Comparison of ENCODE assay signal across 24 mouse cellular contexts in the genomic region with DNA sequence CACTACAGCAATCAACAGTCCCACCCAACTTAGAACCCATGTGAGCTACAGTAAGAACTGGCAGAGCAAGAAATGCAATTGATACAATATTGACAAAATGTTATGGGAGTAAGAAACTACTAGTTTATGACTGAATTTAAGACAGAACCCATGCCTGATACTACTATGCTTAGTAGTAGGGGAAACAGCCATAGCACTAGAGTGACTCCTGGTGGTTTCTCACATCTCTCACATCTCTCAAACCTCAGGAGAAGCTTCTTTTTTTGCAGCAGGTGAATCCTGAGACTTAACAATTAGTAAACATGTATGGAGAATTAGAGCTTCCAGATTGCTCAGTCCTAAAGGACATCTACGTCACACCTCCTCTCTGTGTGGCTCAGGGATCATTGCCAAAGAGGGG. TPM values are rescaled to one million over a fixed set of nuclear protein-coding genes. Genes with fewer than 3 reads are reported as not detected.
DNase-seq lines count a peak whose midpoint lies in the region; TF ChIP-seq lines count a peak whose summit lies in the region.
"Had no signal": no experiment of that assay in that cellular context is flagged by ENCODE, and none has a peak within 500 bp of the region (broad histone marks: within the 10 kb centered on the region; RNA-seq: fewer than 3 reads in every experiment).

No protein-coding gene starts in this region.

- no peak overlapping the region for H3K27ac ChIP-seq in layer of hippocampus, adult 2 months
- H3K27ac ChIP-seq: embryonic facial prominence, embryonic 12.5 days; forebrain, embryonic 13.5 days; hindbrain, embryonic 10.5 days; kidney, embryonic 15.5 days; left cerebral cortex, adult 2 months; midbrain, embryonic 12.5 days; neural tube, embryonic 15.5 days had no signal

- peak; percentile 17 for DNase-seq in cerebellum, adult 9-10 months
- DNase-seq in cerebellum, adult 9-11 months = no peak
- no peak for DNase-seq in layer of hippocampus, adult 2 months (ENCODE audit: low spot score in 2 of 2)
- no peak for DNase-seq in layer of hippocampus, postnatal 25 days (ENCODE audit: extremely low spot score in 1 of 2, low spot score in 1 of 2)
- DNase-seq in thymus, postnatal 0 days (ENCODE audit: low spot score) = peak; percentile 31
- DNase-seq in thymus, postnatal 25 days = no peak
- DNase-seq in adrenal gland, postnatal 4 days (ENCODE audit: low spot score in 2 of 2) = no peak
- no peak for DNase-seq in ovary, postnatal 36 days (ENCODE audit: low spot score)
- DNase-seq: adrenal gland, postnatal 36 days; cerebellum, adult 11-12 months; cerebellum, postnatal 25 days; heart, postnatal 10 days; kidney, postnatal 4 days; layer of hippocampus, adult 9-11 months; lung, adult 2 months had no signal

- peak; percentile 57 for TF ChIP-seq CTCF in layer of hippocampus, adult 2 months (conservative IDR thresholded peaks at IDR 0.05)

- H3K4me3 ChIP-seq in layer of hippocampus, adult 2 months = no peak overlapping the region
- H3K4me3 ChIP-seq: embryonic facial prominence, embryonic 12.5 days; erythroblast, embryonic 14.5 days; forebrain, embryonic 13.5 days; heart, embryonic 12.5 days; hindbrain, embryonic 10.5 days; kidney, embryonic 15.5 days; left cerebral cortex, adult 2 months; midbrain, embryonic 12.5 days; neural tube, embryonic 15.5 days had no signal

RNA-seq across cellular contexts. Expression of a gene that starts 42.0 kb away (rescaled TPM):
- 100 to 1,000 TPM; 185 to 194 TPM for total RNA-seq in layer of hippocampus, adult 2 months (2021)
- total RNA-seq in layer of hippocampus, postnatal 25 days (2021) = 100 to 1,000 TPM; 158 to 195 TPM
- 47.9 and 70.7 TPM in 2 replicates for polyA plus RNA-seq in thymus, postnatal 0 days (2015; fragmentation: Nextera tagmentation; extraction: Ambion mirVana)
- 100 to 1,000 TPM; 158 to 191 TPM for total RNA-seq in adrenal gland, postnatal 4 days (2021)

Comparison
In these comparisons a context has a peak if more than half of its experiments do, and no peak if none do; other contexts are left out.
1. DNase-seq: peak in cerebellum, adult 9-10 months (single experiment) and thymus, postnatal 0 days (single experiment); none in cerebellum, adult 9-11 months (single experiment), layer of hippocampus, adult 2 months (0 of 2), layer of hippocampus, postnatal 25 days (0 of 2), thymus, postnatal 25 days (single experiment), adrenal gland, postnatal 4 days (0 of 2) and ovary, postnatal 36 days (single experiment).